Mouse (Mus musculus) liver, embryonic 14.5 days (tissue): ENCODE data around the gene Tnrc6c. TPM values are rescaled to one million over a fixed set of nuclear protein-coding genes. Genes with fewer than 3 reads are reported as not detected.

ENCODE experiments used
- ATAC-seq: fragments of 200-750 bp; cut with Nextera tagmentation; 2 replicates; pipeline ENCODE4 v1.8.0; 2017; ENCODE audit warnings: moderate number of reproducible peaks, mild to moderate bottlenecking, moderate library complexity; ENCODE audit not compliant: insufficient read depth
- DNase-seq, 3 experiments: peaks; one replicate each; pipeline ENCODE4 v3.0.0-alpha.2; 2012 to 2013; ENCODE audit warnings: low read depth in 3 of 3, low spot score in 3 of 3
- H3K27ac ChIP-seq: fragments of 300-500 bp; sonication (generic); 2 replicates; pipeline ENCODE4 v1.5.1; 2014; ENCODE audit warnings: moderate library complexity, mild to moderate bottlenecking, control low read depth, inconsistent platforms
- H3K27me3 ChIP-seq: fragments of 300-500 bp; sonication (generic); 2 replicates; pipeline ENCODE4 v1.6.1; 2014; ENCODE audit warnings: mild to moderate bottlenecking, low read length, moderate library complexity; ENCODE audit not compliant: control insufficient read depth, insufficient read depth
- H3K36me3 ChIP-seq: fragments of 300-500 bp; sonication (generic); replicated peaks from 2 replicates; pipeline ENCODE4 v1.6.1; 2014; ENCODE audit warnings: low read depth; ENCODE audit not compliant: control insufficient read depth, insufficient read depth
- H3K4me1 ChIP-seq, 2 experiments: fragments of 200-500 bp in 1 of 2; fragments of 300-500 bp in 1 of 2; sonication (generic) in 1 of 2; replicated peaks; 2 replicates each; pipeline ENCODE4 v1.6.1; 2012 to 2014; ENCODE audit warnings: antibody characterized with exemption in 1 of 2, inconsistent platforms in 1 of 2, low read length in 1 of 2; ENCODE audit not compliant: control insufficient read depth in 2 of 2, insufficient read depth in 2 of 2
- H3K4me2 ChIP-seq: fragments of 300-500 bp; sonication (generic); 2 replicates; pipeline ENCODE4 v1.6.1; 2014; ENCODE audit warnings: low read depth, mild to moderate bottlenecking, control low read depth, moderate library complexity
- H3K4me3 ChIP-seq, 2 experiments: fragments of 200-500 bp in 1 of 2; fragments of 300-500 bp in 1 of 2; sonication (generic) in 1 of 2; 2 replicates each; pipeline ENCODE4 v1.5.1; 2012 to 2014; ENCODE audit warnings: low read depth in 2 of 2, low read length in 2 of 2, mild to moderate bottlenecking in 2 of 2, control low read depth in 1 of 2, inconsistent platforms in 1 of 2, moderate library complexity in 1 of 2; ENCODE audit not compliant: insufficient read depth in 1 of 2
- H3K9ac ChIP-seq: fragments of 300-500 bp; sonication (generic); replicated peaks from 2 replicates; pipeline ENCODE4 v1.6.1; 2014; ENCODE audit warnings: mild to moderate bottlenecking, control low read depth, moderate library complexity
- H3K9me3 ChIP-seq: fragments of 300-500 bp; sonication (generic); 2 replicates; pipeline ENCODE4 v1.6.1; 2016; ENCODE audit warnings: low read length, mixed read lengths; ENCODE audit not compliant: control insufficient read depth
- CTCF ChIP-seq: IDR thresholded peaks from 2 replicates; pipeline ENCODE4 v1.5.1; 2016; ENCODE audit warnings: antibody characterized with exemption, low read depth, control low read depth
- EP300 ChIP-seq: IDR thresholded peaks from 2 replicates; pipeline ENCODE4 v1.6.1; 2016; ENCODE audit warnings: antibody characterized with exemption, low read depth
- WGBS: fragments of 180-500 bp; shearing (Covaris S2); extraction: QIAGEN DNeasy Blood & Tissue Kit; methylation state at CpG from one replicate; pipeline ENCODE4 v1.1.7; 2014; ENCODE audit not compliant: insufficient replicate concordance; 5-methylcytosine and 5-hydroxymethylcytosine counted together
- polyA plus RNA-seq, 2 experiments: library from polyadenylated mRNA; depleted of rRNA in 1 of 2; stranded (reverse) in 1 of 2; unstranded in 1 of 2; fragments of >200 nt; fragmentation: Nextera tagmentation in 1 of 2; extraction: Ambion mirVana in 1 of 2; gene quantifications; 2 replicates each; pipeline versions ENCODE4 v1.2.1 to v1.2.3; 2012 to 2014

Gene Tnrc6c
- polyA plus RNA-seq, 2 experiments = 2.4 to 3.7 TPM

GRCm38 (mm10) chr11:117626557-117626956 is 27.5 kb upstream of the Tnrc6c start:
- no peak overlapping the region for H3K4me2 ChIP-seq
- no peak overlapping the region for H3K4me3 ChIP-seq
- H3K4me1 ChIP-seq = no peaks in the 10 kb centered on the region
- no peak overlapping the region for H3K27ac ChIP-seq
- H3K9ac ChIP-seq = no peak overlapping the region
- ATAC-seq = no peak
- no peak for DNase-seq
- H3K36me3 ChIP-seq = no peaks in the 10 kb centered on the region
- 51% methylated on average over 6 of the region's 6 CpGs for WGBS
- no peaks in the 10 kb centered on the region for H3K9me3 ChIP-seq
- TF ChIP-seq CTCF = no peak
- TF ChIP-seq EP300 = no peak
- H3K27me3 ChIP-seq = peaks cover 12% of the 10 kb centered on the region

GRCm38 (mm10) chr11:117627060-117627562 is 27.0 kb upstream of the Tnrc6c start:
- TF ChIP-seq EP300 (no peak), CTCF (no peak)
- no peak overlapping the region for H3K27ac ChIP-seq
- H3K27me3 ChIP-seq = peaks cover 12% of the 10 kb centered on the region
- 24% methylated on average over 5 of the region's 5 CpGs for WGBS
- no peak overlapping the region for H3K4me3 ChIP-seq
- DNase-seq = no peak
- no peak for ATAC-seq
- H3K4me2 ChIP-seq = no peak overlapping the region
- H3K9me3 ChIP-seq = no peaks in the 10 kb centered on the region
- H3K36me3 ChIP-seq = no peaks in the 10 kb centered on the region
- H3K4me1 ChIP-seq = no peaks in the 10 kb centered on the region
- no peak overlapping the region for H3K9ac ChIP-seq

GRCm38 (mm10) chr11:117627746-117628311 is 26.3 kb upstream of the Tnrc6c start:
- no peaks in the 10 kb centered on the region for H3K4me1 ChIP-seq
- no peak for DNase-seq
- no peak overlapping the region for H3K27ac ChIP-seq
- no peaks in the 10 kb centered on the region for H3K36me3 ChIP-seq
- no peaks in the 10 kb centered on the region for H3K9me3 ChIP-seq
- TF ChIP-seq CTCF = no peak
- no peak for TF ChIP-seq EP300
- peaks cover 12% of the 10 kb centered on the region for H3K27me3 ChIP-seq
- no peak overlapping the region for H3K9ac ChIP-seq
- no peak overlapping the region for H3K4me2 ChIP-seq
- H3K4me3 ChIP-seq = no peak overlapping the region
- 16% methylated on average over 9 of the region's 9 CpGs for WGBS
- ATAC-seq = no peak

- no peak for TF ChIP-seq CTCF
- Histone ChIP-seq H3K4me2 (no peak overlapping the region), H3K4me3 (no peak overlapping the region), H3K27ac (no peak overlapping the region), H3K27me3 (peaks cover 12% of the 10 kb centered on the region), H3K9me3 (no peaks in the 10 kb centered on the region), H3K4me1 (no peaks in the 10 kb centered on the region), H3K9ac (no peak overlapping the region), H3K36me3 (no peaks in the 10 kb centered on the region)
- WGBS = 14% methylated on average over 9 of the region's 9 CpGs
- DNase-seq (no peak), ATAC-seq (no peak)
Observed at GRCm38 (mm10) chr11:117628312-117628779, 25.7 kb upstream of the Tnrc6c start.

- no peak overlapping the region for H3K27ac ChIP-seq
- ATAC-seq = no peak
- no peak overlapping the region for H3K4me3 ChIP-seq
- no peak for DNase-seq
- TF ChIP-seq CTCF (no peak), EP300 (no peak)
- H3K27me3 ChIP-seq = peaks cover 12% of the 10 kb centered on the region
- H3K9me3 ChIP-seq = no peaks in the 10 kb centered on the region
- H3K9ac ChIP-seq = no peak overlapping the region
- WGBS = 56% methylated on average over 2 of the region's 2 CpGs
- no peak overlapping the region for H3K4me2 ChIP-seq
- no peaks in the 10 kb centered on the region for H3K4me1 ChIP-seq
- no peaks in the 10 kb centered on the region for H3K36me3 ChIP-seq
Observed at GRCm38 (mm10) chr11:117629865-117630264, 24.2 kb upstream of the Tnrc6c start.
